Mouse (Mus musculus) midbrain, postnatal 0 days (tissue): ENCODE results near the gene Rhoa. TPM values are rescaled to one million over a fixed set of nuclear protein-coding genes. Genes with fewer than 3 reads are reported as not detected.
"Not testable (repeated sequence)": the region's sequence is repeated elsewhere in the genome, so short reads cannot be mapped to it uniquely, and the experiment has no call there.

Experiments used
- ATAC-seq: fragments of 200-750 bp; cut with Nextera tagmentation; 2 replicates; pipeline ENCODE4 v1.8.0; 2017; ENCODE audit warnings: moderate number of reproducible peaks, mild to moderate bottlenecking, moderate TSS enrichment, moderate library complexity; ENCODE audit not compliant: low FRiP score
- DNase-seq: peaks from one replicate; pipeline ENCODE4 v3.0.0-alpha.2; 2015; ENCODE audit warnings: low spot score
- H3K27ac ChIP-seq: fragments of 300-500 bp; sonication (generic); 2 replicates; pipeline ENCODE4 v1.5.1; 2014; ENCODE audit warnings: low read depth, mild to moderate bottlenecking, low read length, mixed read lengths
- H3K27me3 ChIP-seq: fragments of 300-500 bp; sonication (generic); 2 replicates; pipeline ENCODE4 v1.6.1; 2014; ENCODE audit warnings: low read length, control low read depth, mixed read lengths; ENCODE audit not compliant: insufficient read depth
- H3K36me3 ChIP-seq: fragments of 300-500 bp; sonication (generic); 2 replicates; pipeline ENCODE4 v1.6.1; 2014; ENCODE audit warnings: low read length, control low read depth, mixed read lengths; ENCODE audit not compliant: insufficient read depth
- H3K4me1 ChIP-seq: fragments of 300-500 bp; sonication (generic); 2 replicates; pipeline ENCODE4 v1.6.1; 2014; ENCODE audit warnings: mild to moderate bottlenecking, control low read depth, antibody characterized with exemption, low read length, mixed read lengths; ENCODE audit not compliant: insufficient read depth
- H3K4me2 ChIP-seq: fragments of 300-500 bp; sonication (generic); 2 replicates; pipeline ENCODE4 v1.6.1; 2014; ENCODE audit warnings: low read depth, mild to moderate bottlenecking, low read length, mixed read lengths; ENCODE audit not compliant: poor library complexity, severe bottlenecking
- H3K4me3 ChIP-seq: fragments of 300-500 bp; sonication (generic); 2 replicates; pipeline ENCODE4 v1.5.1; 2014; ENCODE audit warnings: low read depth, mild to moderate bottlenecking, low read length, moderate library complexity
- H3K9ac ChIP-seq: fragments of 300-500 bp; sonication (generic); replicated peaks from 2 replicates; pipeline ENCODE4 v1.6.1; 2014; ENCODE audit warnings: mild to moderate bottlenecking, low read length, moderate library complexity, mixed read lengths; ENCODE audit not compliant: poor library complexity, severe bottlenecking
- H3K9me3 ChIP-seq: fragments of 300-500 bp; sonication (generic); 2 replicates; pipeline ENCODE4 v1.6.1; 2016; ENCODE audit warnings: low read length, control low read depth
- CTCF ChIP-seq: IDR thresholded peaks from 2 replicates; pipeline ENCODE4 v1.5.1; 2016; ENCODE audit warnings: antibody characterized with exemption, mild to moderate bottlenecking
- WGBS: fragments of 180-500 bp; shearing (Covaris S2); extraction: QIAGEN DNeasy Blood & Tissue Kit; methylation state at CpG from one replicate; pipeline ENCODE4 v1.1.7; 2014; 5-methylcytosine and 5-hydroxymethylcytosine counted together
- polyA plus RNA-seq: library from polyadenylated mRNA; unstranded; fragments of >200 nt; fragmentation: Nextera tagmentation; extraction: Ambion mirVana; gene quantifications from 2 replicates; pipeline ENCODE4 v1.2.1, GENCODE M21; 2015
- total RNA-seq: library from RNA; depleted of rRNA; stranded (reverse); fragments of >200 nt; gene quantifications from 2 replicates; pipeline ENCODE4 v1.2.3, GENCODE M21; 2014

Gene Rhoa
- total and polyA plus RNA-seq, 2 experiments from 2014 or later: 120 to 252 TPM

GRCm38 (mm10) chr9:108263690-108264190 is 42.2 kb upstream of the Rhoa start, which contains the start of gene Dag1:
Dag1 (minus strand) TSS chr9:108263958.
- H3K36me3 ChIP-seq: no peaks in the 10 kb centered on the region
- H3K27ac ChIP-seq: peak within 1 kb of the TSS; percentile 88

GRCm38 (mm10) chr9:108264191-108264921 is 41.6 kb upstream of the Rhoa start:
- Histone ChIP-seq H3K9ac (peak overlapping the region; percentile 33; the same call in 1 of the 2 replicates), H3K9me3 (no peaks in the 10 kb centered on the region), H3K4me1 (peaks cover 11% of the 10 kb centered on the region), H3K27me3 (no peaks in the 10 kb centered on the region), H3K36me3 (no peaks in the 10 kb centered on the region), H3K27ac (peak overlapping the region; percentile 88), H3K4me2 (peak overlapping the region; percentile 76), H3K4me3 (peak overlapping the region; percentile 88)
- WGBS: 17% methylated on average over 10 of the region's 10 CpGs
- peak; percentile 3 for DNase-seq
- no peak for ATAC-seq
- no peak for TF ChIP-seq CTCF

More at GRCm38 (mm10) chr9:108263690-108264190, 42.2 kb upstream of the Rhoa start, which contains the start of gene Dag1:
- no peak for TF ChIP-seq CTCF
- WGBS: under 1% methylated on average over 60 of the region's 71 CpGs
- Histone ChIP-seq H3K27me3 (no peaks in the 10 kb centered on the region), H3K4me3 (peak within 1 kb of the TSS; percentile 88), H3K4me1 (peaks cover 11% of the 10 kb centered on the region), H3K9ac (peak within 1 kb of the TSS; percentile 77), H3K9me3 (no peaks in the 10 kb centered on the region), H3K4me2 (peak within 1 kb of the TSS; percentile 76)
- DNase-seq (peak; percentile 98), ATAC-seq (peak; percentile 99)

GRCm38 (mm10) chr9:108266261-108266935 is 39.5 kb upstream of the Rhoa start:
- no peak overlapping the region for H3K27ac ChIP-seq
- ATAC-seq: no peak
- H3K4me2 ChIP-seq: no peak overlapping the region
- H3K9me3 ChIP-seq: no peaks in the 10 kb centered on the region
- no peak for TF ChIP-seq CTCF
- H3K27me3 ChIP-seq: no peaks in the 10 kb centered on the region
- no peak overlapping the region for H3K9ac ChIP-seq
- no peak overlapping the region for H3K4me3 ChIP-seq
- DNase-seq: no peak
- no peaks in the 10 kb centered on the region for H3K36me3 ChIP-seq
- 66% methylated on average over 10 of the region's 10 CpGs for WGBS
- H3K4me1 ChIP-seq: peaks cover 11% of the 10 kb centered on the region

- Histone ChIP-seq H3K9me3 (no peaks in the 10 kb centered on the region), H3K4me2 (no peak overlapping the region), H3K36me3 (no peaks in the 10 kb centered on the region), H3K9ac (no peak overlapping the region), H3K27me3 (no peaks in the 10 kb centered on the region), H3K4me1 (no peaks in the 10 kb centered on the region), H3K27ac (no peak overlapping the region), H3K4me3 (no peak overlapping the region)
- no peak for TF ChIP-seq CTCF
- whole genome bisulfite sequencing: 77% methylated on average over 7 of the region's 7 CpGs
- ATAC-seq: no peak
- no peak for DNase-seq
These were observed 38.2 kb upstream of the Rhoa start for GRCm38 (mm10) chr9:108267691-108268090.

GRCm38 (mm10) chr9:108268701-108269100 is 37.2 kb upstream of the Rhoa start:
- H3K4me1 ChIP-seq, H3K27ac ChIP-seq, H3K36me3 ChIP-seq, H3K4me3 ChIP-seq, H3K4me2 ChIP-seq, DNase-seq, H3K9ac ChIP-seq, H3K27me3 ChIP-seq, ATAC-seq, H3K9me3 ChIP-seq: not testable (repeated sequence)
- WGBS: 77% methylated on average over 6 of the region's 7 CpGs

GRCm38 (mm10) chr9:108271941-108272340 is 34.0 kb upstream of the Rhoa start:
- DNase-seq: no peak
- no peaks in the 10 kb centered on the region for H3K36me3 ChIP-seq
- H3K9ac ChIP-seq: no peak overlapping the region
- H3K27me3 ChIP-seq: no peaks in the 10 kb centered on the region
- no peaks in the 10 kb centered on the region for H3K4me1 ChIP-seq
- no peaks in the 10 kb centered on the region for H3K9me3 ChIP-seq
- no peak for ATAC-seq
- H3K27ac ChIP-seq: no peak overlapping the region
- no peak overlapping the region for H3K4me3 ChIP-seq
- H3K4me2 ChIP-seq: no peak overlapping the region
- TF ChIP-seq CTCF: no peak
- WGBS: 52% methylated on average over 2 of the region's 2 CpGs
